Mouse (Mus musculus): ENCODE results near the gene Kir3dl1. TPM values are rescaled to one million over a fixed set of nuclear protein-coding genes. Genes with fewer than 3 reads are reported as not detected.

The Kir3dl1 gene
- not detected in 2 replicates for polyA plus RNA-seq (2012)

DNA sequence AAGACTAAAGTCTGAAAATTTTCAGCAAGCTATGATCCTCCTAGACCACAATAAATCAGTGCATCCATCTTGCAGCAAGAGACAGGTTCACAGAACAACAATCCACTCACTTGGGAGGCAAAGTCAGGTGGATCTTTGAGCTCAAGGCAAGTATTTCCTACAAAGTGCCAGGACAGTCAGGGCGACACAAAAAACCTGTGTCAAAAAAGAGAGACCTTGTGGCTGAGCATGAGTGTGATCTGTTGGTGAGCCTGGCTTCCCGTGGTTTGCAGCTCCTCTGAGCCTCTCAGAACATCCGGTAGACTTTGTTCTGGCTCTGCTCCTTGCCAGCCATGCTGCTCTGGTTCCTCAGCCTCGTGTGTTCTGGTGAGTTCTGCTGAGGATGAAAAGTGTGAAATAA, at the start of gene Kir3dl1:
Gene Kir3dl1 (plus strand): TSS at position 301 of the 400 bp plus-strand sequence.

DNA sequence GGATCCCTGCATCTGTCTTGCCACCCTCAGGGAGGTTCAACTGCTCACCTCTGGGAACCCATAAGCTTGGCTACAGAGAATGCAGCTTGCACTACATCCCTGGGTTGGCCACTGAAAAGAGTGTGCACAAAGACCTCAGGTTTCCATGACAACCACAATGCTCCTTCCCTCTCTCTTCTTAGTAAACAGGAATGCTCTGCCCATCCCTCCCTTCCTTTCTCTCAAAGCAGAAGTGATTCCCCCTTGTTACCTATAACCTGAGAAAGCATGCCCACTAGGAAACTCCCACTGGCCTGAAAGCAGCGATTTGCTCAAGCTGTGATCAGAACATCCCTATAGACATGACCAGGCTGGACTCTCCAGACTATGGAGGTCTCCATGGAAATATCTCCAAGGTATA, 26.2 kb downstream of the Kir3dl1 start, which contains the start of gene Kir3dl2:
Gene Kir3dl2 (minus strand): TSS at position 101 of the 400 bp plus-strand sequence.

Other genes with a start within 250 kb of the Kir3dl1 start
- gene Bex3, start 247.7 kb upstream of the Kir3dl1 start, polyA plus RNA-seq (2012) = 256 and 361 TPM in 2 replicates
- gene Kir3dl2, start 26.1 kb downstream of the Kir3dl1 start, polyA plus RNA-seq (2012) = not detected in 2 replicates
- gene Tceal3, start 72.8 kb downstream of the Kir3dl1 start, polyA plus RNA-seq (2012) = 2.1 and 2.5 TPM in 2 replicates
- 0.04 and 0.21 TPM in 2 replicates for gene Tceal1, start 190.0 kb downstream of the Kir3dl1 start, polyA plus RNA-seq (2012)
- gene Morf4l2, start 225.7 kb downstream of the Kir3dl1 start, polyA plus RNA-seq (2012) = 379 and 463 TPM in 2 replicates

Data from megakaryocyte-erythroid progenitor cell, adult 5 weeks (primary cell).